Mouse (Mus musculus) forebrain, embryonic 14.5 days (tissue): ENCODE results near the gene Fut9. TPM values are rescaled to one million over a fixed set of nuclear protein-coding genes. Genes with fewer than 3 reads are reported as not detected.

Experiments used
- ATAC-seq: fragments of 200-750 bp; cut with Nextera tagmentation; 2 replicates; pipeline ENCODE4 v1.8.0; 2017; ENCODE audit warnings: mild to moderate bottlenecking, moderate library complexity
- DNase-seq: peaks from one replicate; pipeline ENCODE4 v3.0.0-alpha.2; 2015; ENCODE audit warnings: low spot score
- H3K27ac ChIP-seq: fragments of 300-500 bp; sonication (generic); 2 replicates; pipeline ENCODE4 v1.5.1; 2014; ENCODE audit warnings: low read depth, mild to moderate bottlenecking, control low read depth, low read length, moderate library complexity
- H3K27me3 ChIP-seq: fragments of 300-500 bp; sonication (generic); replicated peaks from 2 replicates; pipeline ENCODE4 v1.6.1; 2014; ENCODE audit warnings: low read length, control low read depth, mixed read lengths; ENCODE audit not compliant: control insufficient read depth, insufficient read depth
- H3K36me3 ChIP-seq: fragments of 300-500 bp; sonication (generic); 2 replicates; pipeline ENCODE4 v1.6.1; 2014; ENCODE audit warnings: low read length, control low read depth; ENCODE audit not compliant: control insufficient read depth, insufficient read depth
- H3K4me1 ChIP-seq: fragments of 300-500 bp; sonication (generic); 2 replicates; pipeline ENCODE4 v1.6.1; 2014; ENCODE audit warnings: antibody characterized with exemption, low read length, control low read depth; ENCODE audit not compliant: control insufficient read depth, insufficient read depth
- H3K4me2 ChIP-seq: fragments of 300-500 bp; sonication (generic); 2 replicates; pipeline ENCODE4 v1.6.1; 2014; ENCODE audit warnings: mild to moderate bottlenecking, control low read depth, low read length
- H3K4me3 ChIP-seq: fragments of 300-500 bp; sonication (generic); 2 replicates; pipeline ENCODE4 v1.5.1; 2014; ENCODE audit warnings: low read depth, low read length, control low read depth
- H3K9ac ChIP-seq: fragments of 300-500 bp; sonication (generic); 2 replicates; pipeline ENCODE4 v1.6.1; 2014; ENCODE audit warnings: mild to moderate bottlenecking, low read length, control low read depth, moderate library complexity
- H3K9me3 ChIP-seq: fragments of 300-500 bp; sonication (generic); replicated peaks from 2 replicates; pipeline ENCODE4 v1.6.1; 2016; ENCODE audit warnings: low read length, control low read depth, mixed read lengths; ENCODE audit not compliant: control insufficient read depth
- WGBS: fragments of 180-500 bp; shearing (Covaris S2); extraction: QIAGEN DNeasy Blood & Tissue Kit; methylation state at CpG from one replicate; pipeline ENCODE4 v1.1.7; 2014; 5-methylcytosine and 5-hydroxymethylcytosine counted together
- polyA plus RNA-seq: library from polyadenylated mRNA; unstranded; fragments of >200 nt; fragmentation: Nextera tagmentation; extraction: Ambion mirVana; gene quantifications from 2 replicates; pipeline ENCODE4 v1.2.1, GENCODE M21; 2014

Gene Fut9
- polyA plus RNA-seq, 1 experiment from 2014 or later = 10.6 TPM

- DNase-seq (peak; percentile 34), ATAC-seq (peak; percentile 40)
- peaks cover 10% of the 10 kb centered on the region; the same call in 1 of the 2 replicates for H3K4me1 ChIP-seq
- no peaks in the 10 kb centered on the region for H3K9me3 ChIP-seq
- H3K27ac ChIP-seq = no peak overlapping the region
- no peaks in the 10 kb centered on the region for H3K36me3 ChIP-seq
- WGBS = 34% methylated on average over 5 of the region's 5 CpGs
- no peak overlapping the region for H3K4me3 ChIP-seq
- H3K4me2 ChIP-seq = no peak overlapping the region
- H3K9ac ChIP-seq = no peak overlapping the region
- H3K27me3 ChIP-seq = no peaks in the 10 kb centered on the region
Measured at GRCm38 (mm10) chr4:25628113-25628512, 171.9 kb downstream of the Fut9 start.

GRCm38 (mm10) chr4:25627467-25627866 is 172.6 kb downstream of the Fut9 start:
- Histone ChIP-seq H3K9me3 (no peaks in the 10 kb centered on the region), H3K4me1 (peaks cover 10% of the 10 kb centered on the region; the same call in 1 of the 2 replicates), H3K27me3 (no peaks in the 10 kb centered on the region), H3K36me3 (no peaks in the 10 kb centered on the region), H3K9ac (no peak overlapping the region), H3K4me2 (peak overlapping the region; percentile 5; the same call in 1 of the 2 replicates), H3K27ac (peak overlapping the region; percentile 15; the same call in 1 of the 2 replicates), H3K4me3 (no peak overlapping the region)
- WGBS = 53% methylated on average over 9 of the region's 9 CpGs
- ATAC-seq = peak; percentile 93
- DNase-seq = peak; percentile 90

GRCm38 (mm10) chr4:25627039-25627438 is 173.0 kb downstream of the Fut9 start:
- Histone ChIP-seq H3K27ac (no peak overlapping the region), H3K27me3 (no peaks in the 10 kb centered on the region), H3K9me3 (no peaks in the 10 kb centered on the region), H3K36me3 (no peaks in the 10 kb centered on the region), H3K4me3 (no peak overlapping the region), H3K4me2 (peak overlapping the region; percentile 16; the same call in 1 of the 2 replicates), H3K4me1 (peaks cover 10% of the 10 kb centered on the region; the same call in 1 of the 2 replicates), H3K9ac (no peak overlapping the region)
- 8% methylated on average over 1 of the region's 1 CpGs for WGBS
- DNase-seq (no peak), ATAC-seq (peak; percentile 80)

- peaks cover 10% of the 10 kb centered on the region; the same call in 1 of the 2 replicates for H3K4me1 ChIP-seq
- no peaks in the 10 kb centered on the region for H3K9me3 ChIP-seq
- H3K9ac ChIP-seq = no peak overlapping the region
- no peaks in the 10 kb centered on the region for H3K36me3 ChIP-seq
- H3K4me2 ChIP-seq = no peak overlapping the region
- no peak for ATAC-seq
- DNase-seq = no peak
- no peak overlapping the region for H3K4me3 ChIP-seq
- 93% methylated on average over 2 of the region's 2 CpGs for WGBS
- no peak overlapping the region for H3K27ac ChIP-seq
- no peaks in the 10 kb centered on the region for H3K27me3 ChIP-seq
Measured at GRCm38 (mm10) chr4:25623176-25623575, 176.9 kb downstream of the Fut9 start.

DNA sequence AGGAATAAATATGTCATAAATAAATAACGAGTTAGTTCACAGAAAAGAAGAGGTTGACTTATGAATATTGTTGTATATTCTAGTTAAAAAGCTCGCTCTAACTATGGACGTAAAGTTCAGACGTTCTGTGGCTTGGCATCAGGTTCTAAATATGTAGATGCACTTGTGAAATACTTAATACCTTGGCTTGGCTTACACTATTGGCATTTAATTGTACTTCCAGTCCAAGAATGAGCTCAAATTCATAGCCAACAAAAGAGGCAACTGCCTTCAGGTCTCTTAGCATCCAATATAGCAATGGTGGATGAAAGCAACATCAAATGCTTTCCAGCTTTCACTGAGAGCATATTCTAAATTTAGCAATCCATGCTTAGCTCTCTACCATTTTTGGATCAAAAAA is 182.7 kb downstream of the Fut9 start:
- Histone ChIP-seq H3K4me3 (no peak overlapping the region), H3K36me3 (no peaks in the 10 kb centered on the region), H3K9me3 (no peaks in the 10 kb centered on the region), H3K27me3 (no peaks in the 10 kb centered on the region), H3K4me2 (no peak overlapping the region), H3K4me1 (no peaks in the 10 kb centered on the region), H3K9ac (no peak overlapping the region), H3K27ac (no peak overlapping the region)
- ATAC-seq = no peak
- 91% methylated on average over 4 of the region's 4 CpGs for WGBS
- no peak for DNase-seq

DNA sequence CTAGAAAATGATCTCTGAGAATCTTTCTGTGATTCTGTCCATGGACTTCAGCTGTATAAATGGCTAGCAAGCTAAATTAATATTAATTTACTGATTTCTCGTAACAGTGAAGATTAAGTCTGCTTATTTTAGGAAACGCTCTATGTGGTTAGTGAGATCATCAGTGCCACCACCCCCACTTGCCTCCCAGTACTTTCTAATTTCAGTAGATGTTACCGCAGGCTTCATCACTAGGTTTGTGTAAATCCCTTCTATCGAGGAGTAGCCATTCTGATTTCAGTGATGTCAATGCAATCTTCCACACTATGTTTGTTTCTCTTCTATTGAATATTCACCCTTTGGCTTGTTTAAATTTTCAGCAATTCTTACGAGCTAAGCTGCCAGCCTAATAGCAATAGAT is 186.6 kb downstream of the Fut9 start:
- Histone ChIP-seq H3K9me3 (no peaks in the 10 kb centered on the region), H3K27me3 (no peaks in the 10 kb centered on the region), H3K4me3 (no peak overlapping the region), H3K4me2 (no peak overlapping the region), H3K9ac (no peak overlapping the region), H3K27ac (no peak overlapping the region), H3K4me1 (no peaks in the 10 kb centered on the region), H3K36me3 (no peaks in the 10 kb centered on the region)
- DNase-seq = no peak
- 97% methylated on average over 5 of the region's 5 CpGs for WGBS
- no peak for ATAC-seq

GRCm38 (mm10) chr4:25610481-25610880 is 189.6 kb downstream of the Fut9 start:
- DNase-seq = peak; percentile 51
- Histone ChIP-seq H3K36me3 (no peaks in the 10 kb centered on the region), H3K9me3 (no peaks in the 10 kb centered on the region), H3K27me3 (no peaks in the 10 kb centered on the region), H3K9ac (no peak overlapping the region), H3K27ac (no peak overlapping the region), H3K4me1 (no peaks in the 10 kb centered on the region), H3K4me3 (no peak overlapping the region), H3K4me2 (no peak overlapping the region)
- WGBS = 28% methylated on average over 2 of the region's 2 CpGs
- ATAC-seq = no peak; the same call in 1 of the 2 replicates

GRCm38 (mm10) chr4:25593218-25593617 is 206.8 kb downstream of the Fut9 start:
- 60% methylated on average over 4 of the region's 4 CpGs for WGBS
- Histone ChIP-seq H3K9me3 (no peaks in the 10 kb centered on the region), H3K27me3 (no peaks in the 10 kb centered on the region), H3K4me2 (no peak overlapping the region), H3K4me1 (no peaks in the 10 kb centered on the region), H3K9ac (no peak overlapping the region), H3K27ac (no peak overlapping the region), H3K36me3 (no peaks in the 10 kb centered on the region), H3K4me3 (no peak overlapping the region)
- ATAC-seq (no peak), DNase-seq (no peak)
